Mouse (Mus musculus): ENCODE data around the gene Zfp281. TPM values are rescaled to one million over a fixed set of nuclear protein-coding genes. Genes with fewer than 3 reads are reported as not detected.

Zfp281 gene
- polyA plus RNA-seq (2014; fragmentation: Illumina TruSeq; extraction: RNeasy Lipid Tissue Mini Kit (QIAGEN cat#74804)) = 82.0 TPM

DNA sequence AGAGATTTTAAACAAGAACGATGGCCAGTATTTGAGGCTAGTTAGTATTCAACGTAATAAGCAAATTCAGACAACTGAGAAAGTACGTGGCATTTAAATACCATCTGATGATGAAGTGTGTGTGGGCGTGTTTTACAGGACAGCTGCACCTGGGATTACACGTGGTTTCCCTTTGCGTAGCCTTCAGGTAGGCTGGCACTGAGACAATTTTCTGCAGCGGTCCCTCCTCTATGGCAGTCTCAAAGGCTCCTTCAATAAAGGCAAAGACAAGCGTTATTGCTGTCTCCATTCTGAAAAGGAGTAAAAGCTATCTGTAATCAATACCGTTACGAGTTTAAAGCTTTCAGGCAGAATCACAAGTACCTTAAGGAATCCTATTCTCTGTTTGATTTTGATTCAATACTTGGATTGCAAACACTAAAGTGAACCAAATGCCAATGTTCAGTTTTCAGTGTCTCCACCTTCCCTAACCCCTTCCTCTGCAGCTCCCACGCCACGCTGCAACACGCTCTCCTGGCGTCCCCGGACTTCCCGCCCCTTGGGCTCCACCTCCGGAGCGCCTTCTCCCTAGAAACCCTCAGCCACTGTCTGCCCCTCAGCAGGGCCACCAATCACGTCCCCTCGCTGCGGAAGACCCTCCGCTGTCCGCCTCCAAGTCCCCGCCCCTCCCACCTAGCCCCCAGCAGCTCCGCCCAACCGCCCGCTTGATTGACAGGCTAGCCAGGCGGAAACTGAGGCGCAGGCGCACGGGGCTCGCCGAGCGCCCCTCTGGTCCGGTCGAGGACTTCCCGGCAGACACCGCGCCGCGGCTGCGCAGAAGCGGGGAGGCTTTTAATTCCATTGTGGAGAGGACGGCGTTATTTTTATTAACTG is at the start of gene Zfp281:
Gene Zfp281, plus strand, starts transcription at position 756 of the 873 bp plus-strand sequence.

Other genes starting within 250 kb of the Zfp281 start
- gene Ddx59, start 209.6 kb upstream of the Zfp281 start, polyA plus RNA-seq (2014; fragmentation: Illumina TruSeq; extraction: RNeasy Lipid Tissue Mini Kit (QIAGEN cat#74804)) = 4.8 TPM
- gene Kif14, start 158.6 kb upstream of the Zfp281 start, polyA plus RNA-seq (2014; fragmentation: Illumina TruSeq; extraction: RNeasy Lipid Tissue Mini Kit (QIAGEN cat#74804)) = 6.6 TPM

Data from ovary, adult 10 weeks (tissue).